Mouse (Mus musculus): ENCODE results near the gene Prss48. TPM values are rescaled to one million over a fixed set of nuclear protein-coding genes. Genes with fewer than 3 reads are reported as not detected.

Gene Prss48
- not detected for polyA plus RNA-seq (2015; fragmentation: Illumina TruSeq; extraction: RNeasy Lipid Tissue Mini Kit (QIAGEN cat#74804); ENCODE audit: insufficient read depth, low read depth, low replicate concordance)

GRCm38 (mm10) chr3:86002423-86002822 lies at the start of gene Prss48:
Gene Prss48 (minus strand): TSS chr3:86002491.

GRCm38 (mm10) chr3:85970742-85971598 lies 31.3 kb downstream of the Prss48 start, which contains the start of gene Sh3d19:
Gene Sh3d19 (plus strand): TSS chr3:85971109.

Other genes starting within 250 kb of the Prss48 start
- 2.5 TPM for gene Fam160a1, start 185.2 kb downstream of the Prss48 start, polyA plus RNA-seq (2015; fragmentation: Illumina TruSeq; extraction: RNeasy Lipid Tissue Mini Kit (QIAGEN cat#74804); ENCODE audit: insufficient read depth, low read depth, low replicate concordance)
- 1.3 TPM for gene Glt28d2, start 115.0 kb downstream of the Prss48 start, polyA plus RNA-seq (2015; fragmentation: Illumina TruSeq; extraction: RNeasy Lipid Tissue Mini Kit (QIAGEN cat#74804); ENCODE audit: insufficient read depth, low read depth, low replicate concordance)
- 1.2 TPM for gene Gm37240, start 115.0 kb downstream of the Prss48 start, polyA plus RNA-seq (2015; fragmentation: Illumina TruSeq; extraction: RNeasy Lipid Tissue Mini Kit (QIAGEN cat#74804); ENCODE audit: insufficient read depth, low read depth, low replicate concordance)
- gene Sh3d19, start 31.4 kb downstream of the Prss48 start, polyA plus RNA-seq (2015; fragmentation: Illumina TruSeq; extraction: RNeasy Lipid Tissue Mini Kit (QIAGEN cat#74804); ENCODE audit: insufficient read depth, low read depth, low replicate concordance), result 6.2 TPM
- gene Rps3a1, start 140.2 kb upstream of the Prss48 start, polyA plus RNA-seq (2015; fragmentation: Illumina TruSeq; extraction: RNeasy Lipid Tissue Mini Kit (QIAGEN cat#74804); ENCODE audit: insufficient read depth, low read depth, low replicate concordance), result 526 TPM
- 4.8 TPM for gene Lrba, start 222.2 kb upstream of the Prss48 start, polyA plus RNA-seq (2015; fragmentation: Illumina TruSeq; extraction: RNeasy Lipid Tissue Mini Kit (QIAGEN cat#74804); ENCODE audit: insufficient read depth, low read depth, low replicate concordance)

Measured in pancreas, adult 10 weeks (tissue).